Mouse (Mus musculus): Measurements from ENCODE around the gene Podxl. TPM values are rescaled to one million over a fixed set of nuclear protein-coding genes. Genes with fewer than 3 reads are reported as not detected.

Podxl gene
- polyA plus RNA-seq (2011; ENCODE audit: insufficient read depth, insufficient read length, low read depth, missing spikeins): 141 and 145 TPM in 2 replicates

DNA sequence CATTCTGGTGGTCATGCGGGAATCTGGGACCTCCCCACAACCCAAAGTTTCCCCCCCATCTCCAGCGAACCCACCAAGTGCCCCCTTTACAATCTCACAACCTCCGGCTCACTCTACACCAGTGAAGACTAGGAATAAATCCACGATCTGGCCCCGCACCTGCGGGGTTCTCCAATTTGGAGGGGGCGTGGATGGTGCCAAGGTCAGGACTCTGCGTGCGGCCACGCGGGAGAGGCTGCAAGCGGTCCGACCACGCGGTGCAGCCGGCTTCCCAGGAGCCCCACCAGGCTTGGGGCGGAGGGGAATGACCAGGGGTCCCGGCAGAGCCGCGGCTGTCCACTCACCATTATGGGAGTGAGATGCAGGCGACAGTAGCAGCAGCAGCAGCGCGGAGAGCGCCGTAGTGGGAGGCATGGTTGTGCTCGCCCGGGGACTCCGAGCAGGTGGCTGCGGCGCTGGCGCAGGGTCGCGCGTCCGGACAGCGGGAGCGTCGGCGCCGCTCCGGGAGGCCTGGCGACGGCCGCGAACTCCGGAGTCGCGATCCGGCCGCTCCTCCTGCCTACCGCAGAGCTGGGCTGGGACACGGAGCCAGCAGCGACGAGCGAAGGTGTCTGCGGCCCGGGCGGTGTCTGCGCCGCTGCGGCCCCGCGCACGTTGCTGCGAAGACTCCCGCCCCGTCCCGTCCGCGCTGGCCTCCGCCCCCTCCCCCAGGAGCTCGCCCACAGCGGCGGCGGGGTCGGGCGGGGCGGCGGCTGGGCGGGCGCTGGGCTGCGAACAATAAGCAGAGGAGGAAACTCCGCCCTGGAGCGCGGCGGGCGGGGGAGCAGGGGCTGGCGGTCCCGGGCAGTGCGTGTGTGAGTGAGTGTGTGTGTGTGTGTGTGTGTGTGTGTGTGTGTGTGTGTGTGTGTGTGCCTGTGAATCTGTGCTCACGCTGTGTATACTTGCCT, at the start of gene Podxl:
Gene Podxl (minus strand): TSS at position 747 of the 947 bp plus-strand sequence.
- Histone ChIP-seq H3K27me3 (ENCODE audit: control insufficient read depth, insufficient read depth, low read length, poor library complexity, severe bottlenecking) (peaks cover 12% of the 10 kb centered on the region), H3K9ac (ENCODE audit: low read depth, poor library complexity, severe bottlenecking) (peak within 1 kb of the TSS; percentile 71), H3K4me3 (ENCODE audit: low read depth, low read length) (peak within 1 kb of the TSS; percentile 89), H3K36me3 (ENCODE audit: control insufficient read depth, insufficient read depth, low read length, poor library complexity, severe bottlenecking) (no peaks in the 10 kb centered on the region), H3K9me3 (replicated peaks; ENCODE audit: control insufficient read depth, insufficient read depth, low read length, poor library complexity, severe bottlenecking) (no peaks in the 10 kb centered on the region), H3K27ac (ENCODE audit: insufficient read depth, low read length) (no peak within 1 kb of the TSS), H3K4me1 (ENCODE audit: control insufficient read depth, insufficient read depth, low read length) (peaks cover 8% of the 10 kb centered on the region)
- no peak for TF ChIP-seq POLR2A (IDR thresholded peaks at IDR 0.05; ENCODE audit: insufficient read depth, low read length)
- 0 out of 2 replicates have a peak, but pooled peaks have one; percentile 7 for TF ChIP-seq EP300 (IDR thresholded peaks at IDR 0.05; ENCODE audit: insufficient read depth, low read depth, low read length)

DNA sequence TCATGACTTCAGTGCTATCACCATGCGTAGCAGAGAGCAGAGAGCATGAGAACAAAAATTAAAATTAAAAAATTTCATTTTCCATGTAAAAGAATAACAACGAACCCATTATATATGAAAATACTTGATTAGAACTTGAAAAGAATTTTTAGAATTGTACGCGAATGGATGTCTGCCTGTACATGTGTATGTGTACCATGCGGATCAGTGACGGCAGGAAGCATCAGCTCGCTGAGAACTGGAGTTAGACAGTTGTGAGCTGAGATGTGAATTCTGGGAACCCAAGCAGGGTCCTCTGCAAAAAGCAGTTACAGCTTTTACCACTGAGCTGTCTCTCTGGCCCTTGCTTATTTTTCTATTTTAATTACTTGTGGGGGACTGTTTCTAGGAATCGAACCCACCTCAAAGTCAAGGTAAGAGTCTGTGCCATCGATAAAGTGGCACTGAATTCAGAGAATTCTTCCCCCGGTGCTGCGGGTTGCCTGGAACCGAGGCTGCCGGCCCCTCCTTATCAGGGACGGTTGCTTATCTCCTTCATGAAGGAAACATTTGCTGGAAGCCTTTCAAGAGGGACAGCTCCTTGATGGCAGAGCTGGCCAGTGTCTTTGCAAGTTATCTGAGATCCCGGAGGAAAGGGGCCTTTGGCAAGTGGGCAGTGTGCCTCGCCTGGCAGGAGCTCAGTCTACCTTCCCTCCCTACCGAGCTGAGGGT, 48.9 kb upstream of the Podxl start:
- Histone ChIP-seq H3K4me3 (ENCODE audit: low read depth, low read length) (no peak overlapping the region), H3K27ac (ENCODE audit: insufficient read depth, low read length) (no peak overlapping the region), H3K9ac (ENCODE audit: low read depth, poor library complexity, severe bottlenecking) (no peak overlapping the region), H3K36me3 (ENCODE audit: control insufficient read depth, insufficient read depth, low read length, poor library complexity, severe bottlenecking) (no peaks in the 10 kb centered on the region), H3K9me3 (replicated peaks; ENCODE audit: control insufficient read depth, insufficient read depth, low read length, poor library complexity, severe bottlenecking) (no peaks in the 10 kb centered on the region), H3K27me3 (ENCODE audit: control insufficient read depth, insufficient read depth, low read length, poor library complexity, severe bottlenecking) (no peaks in the 10 kb centered on the region), H3K4me1 (ENCODE audit: control insufficient read depth, insufficient read depth, low read length) (peaks cover 1% of the 10 kb centered on the region)
- TF ChIP-seq POLR2A (IDR thresholded peaks at IDR 0.05; ENCODE audit: insufficient read depth, low read length) (no peak), EP300 (IDR thresholded peaks at IDR 0.05; ENCODE audit: insufficient read depth, low read depth, low read length) (no peak)

DNA sequence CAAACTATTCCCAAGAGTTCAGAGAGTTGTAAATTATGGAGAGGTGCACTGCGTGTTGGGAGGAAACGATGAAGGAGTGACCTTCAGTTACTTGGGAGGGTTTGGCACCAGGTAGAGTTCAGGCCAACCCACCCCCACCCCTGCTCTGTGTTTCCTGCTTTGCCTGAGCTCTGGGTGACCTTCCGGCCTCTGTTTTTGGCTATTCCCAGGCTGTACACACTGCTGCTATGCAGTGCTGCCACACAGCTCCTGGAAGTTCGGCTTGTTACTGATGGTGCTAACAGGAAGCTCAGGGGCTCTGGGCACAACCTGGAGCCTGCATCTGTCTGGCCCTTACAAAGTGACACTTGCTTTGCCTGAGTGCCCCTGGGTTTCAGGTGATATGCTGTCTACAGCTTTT, 42.6 kb upstream of the Podxl start:
- no peak overlapping the region for H3K9ac ChIP-seq (ENCODE audit: low read depth, poor library complexity, severe bottlenecking)
- no peaks in the 10 kb centered on the region for H3K4me1 ChIP-seq (ENCODE audit: control insufficient read depth, insufficient read depth, low read length)
- no peak for TF ChIP-seq EP300 (IDR thresholded peaks at IDR 0.05; ENCODE audit: insufficient read depth, low read depth, low read length)
- no peak for TF ChIP-seq CTCF (IDR thresholded peaks at IDR 0.05; ENCODE audit: low read depth, low read length)
- TF ChIP-seq POLR2A (IDR thresholded peaks at IDR 0.05; ENCODE audit: insufficient read depth, low read length): no peak
- H3K4me3 ChIP-seq (ENCODE audit: low read depth, low read length): no peak overlapping the region
- no peak overlapping the region for H3K27ac ChIP-seq (ENCODE audit: insufficient read depth, low read length)
- no peaks in the 10 kb centered on the region for H3K9me3 ChIP-seq (replicated peaks; ENCODE audit: control insufficient read depth, insufficient read depth, low read length, poor library complexity, severe bottlenecking)
- no peaks in the 10 kb centered on the region for H3K27me3 ChIP-seq (ENCODE audit: control insufficient read depth, insufficient read depth, low read length, poor library complexity, severe bottlenecking)
- H3K36me3 ChIP-seq (ENCODE audit: control insufficient read depth, insufficient read depth, low read length, poor library complexity, severe bottlenecking): no peaks in the 10 kb centered on the region

DNA sequence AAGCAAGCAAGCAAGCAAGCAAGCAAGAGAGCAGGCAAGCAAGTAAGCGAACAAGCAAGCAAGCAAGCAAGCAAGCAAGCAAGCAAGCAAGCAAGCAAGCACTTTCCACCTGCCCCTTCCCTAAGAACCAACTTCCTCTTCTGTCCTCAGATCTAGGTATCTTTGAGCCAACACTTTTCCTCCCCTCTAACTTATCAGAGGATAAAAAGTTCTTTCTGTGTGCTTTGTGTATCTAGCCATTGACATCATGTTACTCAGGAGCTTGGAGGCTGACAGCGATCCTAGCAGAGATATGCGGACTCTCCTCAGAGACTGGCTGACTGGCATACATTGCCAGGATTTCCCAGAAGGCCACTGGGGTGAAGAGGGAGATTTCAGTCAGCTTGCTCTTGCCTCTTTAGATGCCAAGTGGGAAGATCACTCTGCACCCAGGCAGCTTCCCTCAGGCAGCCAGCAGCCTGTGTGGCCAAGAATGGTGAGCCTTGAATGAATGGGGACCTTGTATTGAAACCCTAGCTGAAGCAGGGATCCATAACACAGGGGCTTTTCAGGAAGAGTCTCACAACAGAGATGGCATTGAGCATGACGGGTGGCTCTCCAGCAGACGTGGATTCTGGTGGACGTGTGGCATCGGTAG, 41.0 kb upstream of the Podxl start:
- no peak for TF ChIP-seq CTCF (IDR thresholded peaks at IDR 0.05; ENCODE audit: low read depth, low read length)
- no peak for TF ChIP-seq EP300 (IDR thresholded peaks at IDR 0.05; ENCODE audit: insufficient read depth, low read depth, low read length)
- no peak for TF ChIP-seq POLR2A (IDR thresholded peaks at IDR 0.05; ENCODE audit: insufficient read depth, low read length)
- Histone ChIP-seq H3K36me3 (ENCODE audit: control insufficient read depth, insufficient read depth, low read length, poor library complexity, severe bottlenecking) (no peaks in the 10 kb centered on the region), H3K4me3 (ENCODE audit: low read depth, low read length) (no peak overlapping the region), H3K27me3 (ENCODE audit: control insufficient read depth, insufficient read depth, low read length, poor library complexity, severe bottlenecking) (no peaks in the 10 kb centered on the region), H3K9me3 (replicated peaks; ENCODE audit: control insufficient read depth, insufficient read depth, low read length, poor library complexity, severe bottlenecking) (no peaks in the 10 kb centered on the region), H3K27ac (ENCODE audit: insufficient read depth, low read length) (no peak overlapping the region), H3K4me1 (ENCODE audit: control insufficient read depth, insufficient read depth, low read length) (peaks cover 4% of the 10 kb centered on the region), H3K9ac (ENCODE audit: low read depth, poor library complexity, severe bottlenecking) (no peak overlapping the region)

DNA sequence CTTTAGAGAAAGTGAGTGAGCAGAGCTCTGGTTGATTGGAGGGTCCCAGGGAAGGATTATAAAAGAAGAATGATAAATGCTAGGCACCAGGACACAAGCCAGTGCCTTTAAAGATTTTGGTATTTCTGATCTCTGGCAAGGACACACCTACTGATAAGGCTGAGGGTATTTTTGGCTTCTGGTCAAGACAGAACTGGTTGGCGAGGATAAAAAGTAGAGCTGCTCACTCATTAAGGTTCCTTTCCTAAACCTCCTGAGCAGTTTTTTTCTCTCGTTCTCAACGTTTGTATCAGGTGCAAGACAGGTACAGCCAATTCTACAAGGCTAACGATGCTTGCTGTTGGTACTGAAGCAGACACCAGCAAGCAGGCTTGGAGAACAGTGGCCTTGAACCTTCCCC, 38.7 kb upstream of the Podxl start:
- Histone ChIP-seq H3K9ac (ENCODE audit: low read depth, poor library complexity, severe bottlenecking) (no peak overlapping the region), H3K4me1 (ENCODE audit: control insufficient read depth, insufficient read depth, low read length) (peaks cover 7% of the 10 kb centered on the region), H3K27ac (ENCODE audit: insufficient read depth, low read length) (no peak overlapping the region), H3K27me3 (ENCODE audit: control insufficient read depth, insufficient read depth, low read length, poor library complexity, severe bottlenecking) (no peaks in the 10 kb centered on the region), H3K36me3 (ENCODE audit: control insufficient read depth, insufficient read depth, low read length, poor library complexity, severe bottlenecking) (no peaks in the 10 kb centered on the region), H3K4me3 (ENCODE audit: low read depth, low read length) (no peak overlapping the region), H3K9me3 (replicated peaks; ENCODE audit: control insufficient read depth, insufficient read depth, low read length, poor library complexity, severe bottlenecking) (no peaks in the 10 kb centered on the region)
- TF ChIP-seq CTCF (IDR thresholded peaks at IDR 0.05; ENCODE audit: low read depth, low read length): no peak
- no peak for TF ChIP-seq POLR2A (IDR thresholded peaks at IDR 0.05; ENCODE audit: insufficient read depth, low read length)
- no peak for TF ChIP-seq EP300 (IDR thresholded peaks at IDR 0.05; ENCODE audit: insufficient read depth, low read depth, low read length)

Data from ES-Bruce4 (cell line).